Mouse (Mus musculus) hindbrain, embryonic 14.5 days (tissue): ENCODE data around the gene Ptcd2. TPM values are rescaled to one million over a fixed set of nuclear protein-coding genes. Genes with fewer than 3 reads are reported as not detected.

Experiments used
- ATAC-seq: fragments of 200-750 bp; cut with Nextera tagmentation; 2 replicates; pipeline ENCODE4 v1.8.0; 2017; ENCODE audit warnings: moderate number of reproducible peaks, mild to moderate bottlenecking, moderate TSS enrichment, moderate library complexity; ENCODE audit not compliant: low FRiP score
- DNase-seq: peaks from one replicate; pipeline ENCODE4 v3.0.0-alpha.2; 2015; ENCODE audit warnings: low spot score
- H3K27ac ChIP-seq: fragments of 300-500 bp; sonication (generic); 2 replicates; pipeline ENCODE4 v1.5.1; 2014; ENCODE audit warnings: mild to moderate bottlenecking, moderate library complexity
- H3K27me3 ChIP-seq: fragments of 300-500 bp; sonication (generic); 2 replicates; pipeline ENCODE4 v1.6.1; 2014; ENCODE audit warnings: mild to moderate bottlenecking, low read length, mixed read lengths; ENCODE audit not compliant: control insufficient read depth, insufficient read depth
- H3K36me3 ChIP-seq: fragments of 300-500 bp; sonication (generic); replicated peaks from 2 replicates; pipeline ENCODE4 v1.6.1; 2014; ENCODE audit not compliant: control insufficient read depth, insufficient read depth
- H3K4me1 ChIP-seq: fragments of 300-500 bp; sonication (generic); replicated peaks from 2 replicates; pipeline ENCODE4 v1.6.1; 2014; ENCODE audit warnings: antibody characterized with exemption, low read length, mixed read lengths; ENCODE audit not compliant: control insufficient read depth, insufficient read depth
- H3K4me2 ChIP-seq: fragments of 300-500 bp; sonication (generic); replicated peaks from 2 replicates; pipeline ENCODE4 v1.6.1; 2014; ENCODE audit warnings: mild to moderate bottlenecking, moderate library complexity
- H3K4me3 ChIP-seq: fragments of 300-500 bp; sonication (generic); replicated peaks from 2 replicates; pipeline ENCODE4 v1.5.1; 2014; ENCODE audit warnings: mild to moderate bottlenecking, low read length
- H3K9ac ChIP-seq: fragments of 300-500 bp; sonication (generic); 2 replicates; pipeline ENCODE4 v1.6.1; 2014
- H3K9me3 ChIP-seq: fragments of 300-500 bp; sonication (generic); 2 replicates; pipeline ENCODE4 v1.6.1; 2016; ENCODE audit warnings: low read length; ENCODE audit not compliant: control insufficient read depth
- WGBS: fragments of 180-500 bp; shearing (Covaris S2); extraction: QIAGEN DNeasy Blood & Tissue Kit; methylation state at CpG from one replicate; pipeline ENCODE4 v1.1.7; 2014; 5-methylcytosine and 5-hydroxymethylcytosine counted together
- polyA plus RNA-seq: library from polyadenylated mRNA; unstranded; fragments of >200 nt; fragmentation: Nextera tagmentation; extraction: Ambion mirVana; gene quantifications from 2 replicates; pipeline ENCODE4 v1.2.1, GENCODE M21; 2014

Ptcd2 gene
- polyA plus RNA-seq, 1 experiment from 2014 or later = 58.0 TPM

DNA sequence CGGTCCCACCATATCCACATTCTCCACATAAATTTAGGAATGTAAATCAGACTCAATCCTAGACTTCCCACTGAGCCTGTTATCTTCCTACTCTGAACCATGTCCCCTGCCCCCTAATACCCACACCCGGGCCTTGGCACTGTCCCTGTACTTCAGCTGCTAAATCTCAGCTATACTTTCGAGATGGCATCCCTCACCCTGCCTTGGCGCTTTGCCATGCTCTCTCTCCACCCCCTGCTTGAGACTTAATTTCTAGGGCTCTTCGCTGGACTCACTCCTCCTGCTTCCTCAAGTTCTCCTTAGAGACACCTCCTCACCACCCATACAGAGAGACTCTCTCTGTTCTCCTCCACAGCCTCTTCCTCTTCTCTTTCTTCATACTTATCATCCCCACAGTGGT, 44.6 kb downstream of the Ptcd2 start:
- 81% methylated on average over 5 of the region's 5 CpGs for WGBS
- no peak overlapping the region for H3K9ac ChIP-seq
- H3K27ac ChIP-seq = no peak overlapping the region
- H3K36me3 ChIP-seq = no peaks in the 10 kb centered on the region
- H3K27me3 ChIP-seq = no peaks in the 10 kb centered on the region
- no peaks in the 10 kb centered on the region for H3K9me3 ChIP-seq
- H3K4me1 ChIP-seq = no peaks in the 10 kb centered on the region; the same call in 1 of the 2 replicates
- no peak for DNase-seq
- H3K4me2 ChIP-seq = no peak overlapping the region
- ATAC-seq = no peak
- no peak overlapping the region for H3K4me3 ChIP-seq

DNA sequence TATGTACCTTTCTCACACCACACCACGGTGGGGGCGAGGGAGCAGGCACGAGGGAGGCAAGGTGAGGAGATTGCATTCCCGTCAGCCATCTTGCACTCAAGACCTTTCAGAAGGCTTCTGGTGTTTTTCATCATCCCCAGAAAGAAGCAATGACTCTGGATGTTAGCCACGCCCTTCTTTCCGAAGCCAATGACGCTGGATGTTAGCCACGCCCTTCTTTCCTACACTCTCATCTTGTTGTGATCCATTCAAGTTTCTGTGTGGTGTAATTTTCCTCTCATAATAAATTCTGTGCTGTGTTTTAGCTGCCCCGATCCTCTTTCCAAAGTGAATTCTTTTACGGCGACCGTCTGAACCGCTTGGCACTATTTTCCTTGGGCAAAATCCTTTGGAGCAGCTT, 50.3 kb downstream of the Ptcd2 start:
- WGBS = 95% methylated on average over 13 of the region's 13 CpGs
- H3K27me3 ChIP-seq = no peaks in the 10 kb centered on the region
- no peak overlapping the region for H3K4me2 ChIP-seq
- no peaks in the 10 kb centered on the region for H3K9me3 ChIP-seq
- H3K27ac ChIP-seq = no peak overlapping the region
- no peak overlapping the region for H3K9ac ChIP-seq
- H3K4me3 ChIP-seq = no peak overlapping the region
- no peak for DNase-seq
- H3K36me3 ChIP-seq = no peaks in the 10 kb centered on the region
- no peaks in the 10 kb centered on the region for H3K4me1 ChIP-seq
- no peak for ATAC-seq

DNA sequence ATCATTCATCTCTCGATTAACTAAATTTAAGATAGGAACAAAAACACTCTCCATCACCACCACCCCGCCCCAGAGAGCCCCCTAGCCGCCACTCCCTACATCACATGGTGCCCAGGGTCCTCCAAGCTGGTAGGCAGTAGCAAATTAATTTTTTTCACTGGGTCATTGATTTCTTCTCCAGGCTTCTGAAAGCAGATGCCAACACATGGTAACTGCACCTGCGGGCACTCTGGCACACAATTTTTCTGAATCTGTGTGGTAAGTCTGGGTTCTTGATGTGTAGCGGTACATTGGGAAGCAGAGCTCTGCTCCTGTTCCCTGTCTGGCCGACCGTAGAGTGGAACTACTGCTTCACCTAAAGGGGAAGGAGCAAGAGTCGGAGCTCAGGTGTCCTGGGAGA, 53.7 kb downstream of the Ptcd2 start:
- H3K4me2 ChIP-seq = no peak overlapping the region
- H3K9ac ChIP-seq = no peak overlapping the region
- no peak for ATAC-seq
- H3K27ac ChIP-seq = no peak overlapping the region
- peaks cover under 1% of the 10 kb centered on the region; the same call in 1 of the 2 replicates for H3K4me1 ChIP-seq
- H3K27me3 ChIP-seq = no peaks in the 10 kb centered on the region
- H3K4me3 ChIP-seq = no peak overlapping the region
- 92% methylated on average over 8 of the region's 8 CpGs for WGBS
- H3K9me3 ChIP-seq = no peaks in the 10 kb centered on the region
- DNase-seq = no peak
- H3K36me3 ChIP-seq = no peaks in the 10 kb centered on the region

DNA sequence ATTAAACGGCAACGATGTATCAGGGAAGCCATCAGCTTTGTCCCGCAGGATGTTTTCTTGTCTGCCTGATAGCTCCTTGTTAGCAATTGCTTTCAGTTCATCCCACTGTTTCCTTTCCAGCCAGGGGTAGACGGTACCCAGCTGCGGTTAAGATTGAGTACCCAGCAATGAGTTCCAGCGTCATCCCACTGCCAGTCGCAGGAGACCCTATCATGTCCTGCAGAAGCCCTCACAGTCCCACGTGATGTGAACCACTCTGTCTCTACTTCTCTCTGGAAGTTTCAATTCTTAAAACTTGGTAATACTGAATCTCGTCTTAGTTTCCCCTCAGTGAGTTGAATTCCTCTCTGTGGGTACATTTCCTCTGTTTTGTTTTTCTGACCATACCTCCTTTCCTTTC, 56.7 kb downstream of the Ptcd2 start:
- no peak for ATAC-seq
- 88% methylated on average over 9 of the region's 9 CpGs for WGBS
- no peak overlapping the region for H3K4me2 ChIP-seq

DNA sequence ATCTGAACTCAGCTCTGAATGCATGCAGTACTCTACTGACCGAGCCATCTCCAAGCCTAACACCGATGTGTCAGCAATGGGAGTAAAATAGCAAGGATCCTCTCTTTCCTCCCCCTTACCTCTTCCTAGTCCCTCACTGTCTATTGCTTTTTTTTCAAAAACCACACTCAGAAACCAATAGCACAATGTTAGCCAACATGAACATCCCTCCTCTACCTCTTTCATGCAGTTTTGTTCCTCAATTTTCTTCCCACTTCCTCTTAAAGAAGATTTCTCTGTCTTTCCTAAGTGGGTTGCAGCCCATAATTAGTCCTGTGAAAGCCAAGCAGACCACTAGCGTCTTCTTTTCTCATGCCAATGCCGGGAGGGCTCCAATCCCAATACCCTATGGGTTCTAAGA, 57.3 kb downstream of the Ptcd2 start:
- Histone ChIP-seq H3K36me3 (no peaks in the 10 kb centered on the region), H3K9ac (no peak overlapping the region), H3K4me2 (no peak overlapping the region), H3K4me1 (peaks cover 14% of the 10 kb centered on the region), H3K4me3 (no peak overlapping the region), H3K9me3 (no peaks in the 10 kb centered on the region), H3K27ac (no peak overlapping the region), H3K27me3 (no peaks in the 10 kb centered on the region)
- WGBS = 94% methylated on average over 4 of the region's 4 CpGs
- ATAC-seq (no peak), DNase-seq (no peak)

More for the DNA sequence above, 56.7 kb downstream of the Ptcd2 start:
- peaks cover 14% of the 10 kb centered on the region for H3K4me1 ChIP-seq
- H3K36me3 ChIP-seq = no peaks in the 10 kb centered on the region
- no peak overlapping the region for H3K27ac ChIP-seq
- DNase-seq = no peak
- no peak overlapping the region for H3K9ac ChIP-seq
- no peak overlapping the region for H3K4me3 ChIP-seq
- H3K9me3 ChIP-seq = no peaks in the 10 kb centered on the region
- H3K27me3 ChIP-seq = no peaks in the 10 kb centered on the region

DNA sequence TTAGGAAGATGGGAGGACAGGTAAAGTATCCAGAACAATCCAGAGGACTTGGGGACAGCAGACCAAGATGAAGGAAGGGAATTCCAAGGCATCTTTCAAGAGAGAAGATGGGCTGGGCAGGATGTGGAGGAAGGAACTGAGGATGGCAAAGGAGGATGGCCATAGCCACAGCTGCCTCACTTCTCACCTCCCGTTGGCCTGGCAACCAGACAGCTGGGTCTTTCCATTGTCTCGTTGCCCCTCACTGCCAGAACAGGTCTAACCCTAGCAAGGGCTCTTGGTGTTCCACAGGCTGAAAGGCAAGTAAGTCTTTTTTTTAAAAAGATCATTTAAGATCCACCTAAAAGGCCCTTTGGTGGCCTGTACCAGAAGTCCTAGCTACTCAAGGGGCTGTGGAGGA, 59.3 kb downstream of the Ptcd2 start:
- H3K4me3 ChIP-seq = no peak overlapping the region
- H3K27ac ChIP-seq = peak overlapping the region; percentile 79
- no peaks in the 10 kb centered on the region for H3K36me3 ChIP-seq
- H3K4me1 ChIP-seq = peaks cover 14% of the 10 kb centered on the region
- ATAC-seq = no peak
- no peaks in the 10 kb centered on the region for H3K27me3 ChIP-seq
- no peak for DNase-seq
- H3K9ac ChIP-seq = no peak overlapping the region
- no peaks in the 10 kb centered on the region for H3K9me3 ChIP-seq
- WGBS = 44% methylated on average over 2 of the region's 2 CpGs
- H3K4me2 ChIP-seq = peak overlapping the region; percentile 0; the same call in 1 of the 2 replicates

DNA sequence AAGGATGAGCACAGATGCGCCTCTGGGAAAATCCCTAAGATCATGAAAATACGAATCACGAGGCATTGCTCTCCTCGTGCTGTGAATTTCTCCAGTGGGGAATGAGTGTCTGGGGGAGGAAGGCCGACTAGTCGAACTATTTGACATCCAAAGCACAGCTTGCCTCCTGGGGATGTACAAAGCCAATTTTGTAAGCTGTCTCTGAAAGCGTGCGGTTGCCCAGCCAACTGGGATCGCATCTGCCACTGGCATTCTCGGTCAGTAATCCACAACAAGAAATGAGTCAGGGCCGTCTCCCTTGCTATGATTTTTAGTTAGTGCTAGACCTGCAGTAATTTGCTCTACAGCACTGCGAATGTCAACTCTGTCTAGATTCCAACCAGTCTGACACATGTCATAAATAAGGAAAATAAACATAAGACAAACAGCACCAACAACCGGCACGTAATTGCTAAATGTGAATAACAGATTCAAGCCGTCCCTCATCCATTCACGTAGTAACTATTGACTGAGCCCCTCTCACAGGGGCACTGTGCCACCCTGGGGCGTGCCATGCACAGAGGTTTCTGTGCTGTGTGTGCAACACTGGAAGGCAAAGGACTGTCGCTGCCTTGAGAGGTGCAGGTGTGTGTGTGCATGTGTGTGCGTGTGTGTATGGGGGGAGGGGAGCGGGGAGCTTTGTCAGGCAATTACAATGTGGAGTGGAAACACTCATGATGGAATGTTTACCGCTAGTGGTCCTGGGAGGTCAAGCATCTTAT, 59.9 kb downstream of the Ptcd2 start:
- WGBS = 37% methylated on average over 21 of the region's 21 CpGs

DNA sequence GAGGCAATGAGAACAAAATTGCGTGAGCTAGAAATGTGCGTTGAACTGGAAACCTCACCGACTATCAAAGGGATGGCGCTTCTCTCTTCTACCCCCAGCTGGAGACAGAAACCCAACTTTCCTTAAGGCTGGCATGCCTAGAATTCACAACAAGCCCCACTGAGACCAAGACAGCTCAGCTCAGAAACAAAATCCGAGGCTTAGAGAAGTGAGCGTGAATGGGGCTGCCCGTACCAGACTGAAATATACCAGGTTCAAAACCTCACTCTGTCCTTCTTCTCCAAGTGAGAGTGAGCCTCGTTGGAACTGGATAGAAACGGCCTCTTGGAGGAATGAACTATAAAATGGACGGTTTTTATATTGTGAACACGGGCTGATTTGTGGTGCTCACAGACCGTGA, 60.6 kb downstream of the Ptcd2 start:
- DNase-seq (no peak), ATAC-seq (peak; percentile 22; the same call in 1 of the 2 replicates)
- no peaks in the 10 kb centered on the region for H3K9me3 ChIP-seq
- WGBS = 46% methylated on average over 12 of the region's 12 CpGs
- H3K27ac ChIP-seq = peak overlapping the region; percentile 79
- no peak overlapping the region for H3K9ac ChIP-seq
- no peaks in the 10 kb centered on the region for H3K36me3 ChIP-seq
- H3K4me1 ChIP-seq = peaks cover 14% of the 10 kb centered on the region
- no peak overlapping the region for H3K4me3 ChIP-seq
- no peaks in the 10 kb centered on the region for H3K27me3 ChIP-seq
- H3K4me2 ChIP-seq = no peak overlapping the region

More for the DNA sequence above, 59.9 kb downstream of the Ptcd2 start:
- peak overlapping the region; percentile 0; the same call in 1 of the 2 replicates for H3K4me2 ChIP-seq
- peak; percentile 83 for ATAC-seq
- H3K4me1 ChIP-seq = peaks cover 14% of the 10 kb centered on the region
- H3K9ac ChIP-seq = no peak overlapping the region
- H3K27me3 ChIP-seq = no peaks in the 10 kb centered on the region
- H3K36me3 ChIP-seq = no peaks in the 10 kb centered on the region
- peak overlapping the region; percentile 79 for H3K27ac ChIP-seq
- DNase-seq = peak; percentile 72
- no peaks in the 10 kb centered on the region for H3K9me3 ChIP-seq
- no peak overlapping the region for H3K4me3 ChIP-seq

DNA sequence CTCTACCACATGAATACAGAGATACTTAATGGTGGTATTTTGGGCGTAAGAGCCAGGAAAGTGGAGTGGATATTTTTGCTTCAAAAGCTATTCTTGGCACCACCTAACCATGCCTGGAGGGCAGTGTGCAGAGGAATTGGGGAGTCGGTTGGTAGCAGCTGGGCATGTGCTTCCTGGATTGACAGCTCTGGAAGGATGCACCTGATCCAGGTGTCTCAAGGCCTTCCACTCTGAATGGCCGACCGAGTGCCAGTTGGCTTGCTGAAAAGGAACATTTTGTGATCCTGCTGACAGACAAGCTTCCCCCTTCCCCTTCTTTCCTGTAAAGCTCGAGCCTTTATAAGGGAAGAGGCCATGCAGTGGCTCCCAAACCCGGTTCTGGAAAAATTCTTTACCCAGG, 61.5 kb downstream of the Ptcd2 start:
- peak overlapping the region; percentile 79; the same call in 1 of the 2 replicates for H3K27ac ChIP-seq
- WGBS = 71% methylated on average over 6 of the region's 6 CpGs

More for the DNA sequence above, 61.5 kb downstream of the Ptcd2 start:
- no peak overlapping the region for H3K9ac ChIP-seq
- H3K9me3 ChIP-seq = no peaks in the 10 kb centered on the region
- H3K4me2 ChIP-seq = no peak overlapping the region
- ATAC-seq = no peak
- H3K27me3 ChIP-seq = no peaks in the 10 kb centered on the region
- no peak for DNase-seq
- no peaks in the 10 kb centered on the region for H3K36me3 ChIP-seq
- no peak overlapping the region for H3K4me3 ChIP-seq
- peaks cover 14% of the 10 kb centered on the region for H3K4me1 ChIP-seq
